Mouse (Mus musculus) kidney, postnatal 36 days (tissue): Measurements from ENCODE around the gene Macrod1.

Experiments
- DNase-seq, 2 experiments: peaks; one replicate each; pipeline ENCODE4 v3.0.0; 2021 to 2022; ENCODE audit warnings: mixed read lengths in 2 of 2

Gene Macrod1

DNA sequence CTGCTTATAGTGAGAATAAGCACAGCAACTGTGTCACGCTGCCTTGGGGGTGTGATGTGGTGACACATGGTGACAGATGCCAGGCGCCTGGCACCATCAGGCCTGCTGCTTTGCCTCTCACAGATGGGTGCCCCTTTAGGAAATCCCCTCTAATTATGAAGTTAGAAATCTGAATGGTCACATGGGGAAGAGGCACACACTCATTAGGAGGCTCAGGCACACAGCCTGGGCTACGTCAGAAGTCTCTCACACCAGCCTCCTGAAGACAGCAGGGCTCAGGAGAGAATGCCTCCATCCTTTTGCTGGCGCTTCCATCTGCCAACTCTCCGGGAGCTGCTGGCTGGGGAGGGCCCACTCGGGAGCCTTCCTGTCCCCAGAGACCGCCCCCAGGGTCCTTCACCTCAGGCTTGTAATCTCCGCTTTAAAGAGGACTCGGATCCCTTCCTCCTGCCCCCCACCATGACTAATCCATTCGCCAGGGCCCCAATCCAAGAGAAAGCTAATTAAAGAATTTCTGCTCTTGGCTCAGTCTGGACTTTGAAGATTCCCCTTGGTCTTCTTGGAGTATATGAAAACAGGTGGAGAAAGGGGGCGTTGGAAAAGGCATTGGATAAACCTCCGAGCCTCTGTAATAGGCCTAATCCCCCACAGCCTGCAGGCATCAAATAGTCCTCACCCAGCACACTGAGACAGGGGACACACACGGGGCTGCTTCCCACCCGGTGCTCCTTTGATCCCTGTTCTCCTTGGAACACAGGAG is 26.6 kb downstream of the Macrod1 start:
- no peak for DNase-seq

GRCm38 (mm10) chr19:7084734-7085133 is 28.1 kb downstream of the Macrod1 start:
- DNase-seq, result no peak

DNA sequence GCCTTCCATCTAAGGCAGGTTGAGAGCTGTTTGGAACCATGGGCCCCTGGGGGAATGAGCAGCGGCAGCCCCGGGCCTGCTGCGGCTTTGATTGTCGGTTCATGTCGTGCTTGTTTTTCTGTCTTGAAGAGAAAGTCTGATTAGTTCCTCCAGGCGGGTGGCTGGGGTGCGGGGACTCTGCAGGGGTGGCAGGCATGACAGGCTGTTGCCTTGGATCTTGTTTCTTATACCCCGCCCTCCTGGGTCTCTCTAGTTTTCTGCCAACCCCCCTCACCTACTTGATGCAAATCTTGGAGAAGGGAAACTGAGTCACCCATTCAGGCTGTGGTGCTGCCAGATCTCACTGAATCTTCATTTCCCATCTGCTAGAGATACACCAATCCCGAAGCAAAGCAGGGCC is 31.9 kb downstream of the Macrod1 start:
- DNase-seq, result no peak

DNA sequence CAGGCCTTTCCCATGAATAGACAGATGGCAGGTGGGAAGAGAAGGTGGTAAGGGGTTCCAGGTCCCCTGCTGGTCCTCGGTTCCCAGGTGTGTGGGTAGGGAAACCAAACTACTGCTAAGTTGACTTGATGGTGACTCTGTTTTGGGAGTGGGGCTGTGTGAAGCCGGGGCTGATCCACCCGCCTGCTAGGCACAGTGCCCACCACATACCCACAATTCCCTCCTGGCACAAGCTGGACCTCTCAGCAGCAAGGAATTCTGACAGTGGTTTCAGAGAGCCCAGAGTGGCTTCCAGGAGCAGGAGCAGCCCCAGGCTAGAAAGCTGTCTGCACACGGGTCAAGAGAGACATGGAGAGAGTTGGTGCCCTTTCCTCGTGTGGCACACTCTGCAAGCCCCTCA is 32.4 kb downstream of the Macrod1 start:
- DNase-seq, result no peak

DNA sequence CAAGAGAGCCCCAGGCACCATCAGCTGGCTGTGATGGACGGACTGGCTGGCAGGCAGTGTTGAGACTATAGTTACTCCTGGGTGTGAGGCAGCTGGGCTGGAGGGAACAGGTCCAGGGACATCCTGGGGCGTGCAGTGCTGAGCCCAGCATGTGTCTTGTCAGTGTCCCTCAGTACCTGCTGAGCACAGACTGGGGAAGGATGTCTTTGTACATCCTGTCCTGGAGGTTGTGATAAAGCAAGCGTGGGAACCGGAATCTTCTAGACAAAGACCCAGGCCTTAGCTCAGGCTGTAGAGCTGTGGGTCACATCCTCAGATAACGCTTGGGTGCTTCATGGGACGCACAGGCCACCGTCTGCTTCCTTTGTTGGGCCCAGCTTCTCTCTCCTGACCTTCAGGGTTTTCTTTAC is 33.2 kb downstream of the Macrod1 start:
- DNase-seq, result no peak

GRCm38 (mm10) chr19:7090369-7091064 is 33.9 kb downstream of the Macrod1 start:
- DNase-seq, result no peak

DNA sequence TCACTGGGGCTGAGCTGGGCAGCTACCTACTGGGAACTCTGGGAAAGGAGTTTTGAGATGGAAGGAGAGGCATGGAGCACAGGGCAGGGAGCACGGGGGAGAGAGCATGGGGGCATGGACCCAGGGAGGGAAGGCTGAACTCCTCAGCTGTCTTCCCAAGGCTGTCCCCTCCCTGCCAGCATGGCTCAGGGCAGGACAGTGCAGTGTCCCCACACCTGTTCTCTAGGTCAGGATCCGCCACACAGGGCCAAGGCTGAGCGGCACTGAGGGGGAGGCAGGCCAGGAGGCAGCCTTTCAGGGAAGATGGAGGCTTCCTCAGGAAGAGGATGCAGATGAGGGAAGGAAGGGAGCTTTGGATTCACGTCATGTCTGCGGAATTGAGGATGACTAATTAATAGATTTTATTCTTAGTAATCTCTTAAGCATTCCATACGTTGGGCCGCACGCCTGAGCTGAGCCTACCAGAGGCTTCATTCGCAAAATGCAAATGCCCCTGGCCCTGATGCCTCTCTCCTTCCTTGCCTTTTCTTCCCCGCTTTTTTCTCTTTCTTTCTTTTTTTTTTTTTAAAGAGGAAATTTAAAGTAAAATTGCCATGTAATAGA is 34.9 kb downstream of the Macrod1 start:
- DNase-seq, result no peak

DNA sequence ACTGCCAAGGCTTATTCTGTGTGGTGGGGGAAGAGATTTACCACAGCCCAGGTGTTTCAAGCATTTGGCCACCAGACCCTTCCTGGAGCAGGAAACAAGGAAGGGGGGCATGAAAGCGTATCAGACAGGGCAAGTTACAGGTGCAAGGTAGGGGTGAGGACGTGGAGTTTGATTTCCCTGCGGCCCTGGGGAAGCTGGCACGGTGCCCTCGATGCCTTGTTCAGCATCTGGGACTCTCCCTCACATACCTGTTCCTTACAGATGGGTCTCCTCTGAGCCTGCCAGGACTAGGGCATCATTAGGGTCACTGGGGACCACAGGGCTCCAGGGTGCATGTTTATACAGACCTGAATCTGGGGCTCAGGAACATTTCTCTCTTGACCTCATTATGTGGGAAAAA is 36.1 kb downstream of the Macrod1 start:
- DNase-seq, result peak; percentile 23 to 50

DNA sequence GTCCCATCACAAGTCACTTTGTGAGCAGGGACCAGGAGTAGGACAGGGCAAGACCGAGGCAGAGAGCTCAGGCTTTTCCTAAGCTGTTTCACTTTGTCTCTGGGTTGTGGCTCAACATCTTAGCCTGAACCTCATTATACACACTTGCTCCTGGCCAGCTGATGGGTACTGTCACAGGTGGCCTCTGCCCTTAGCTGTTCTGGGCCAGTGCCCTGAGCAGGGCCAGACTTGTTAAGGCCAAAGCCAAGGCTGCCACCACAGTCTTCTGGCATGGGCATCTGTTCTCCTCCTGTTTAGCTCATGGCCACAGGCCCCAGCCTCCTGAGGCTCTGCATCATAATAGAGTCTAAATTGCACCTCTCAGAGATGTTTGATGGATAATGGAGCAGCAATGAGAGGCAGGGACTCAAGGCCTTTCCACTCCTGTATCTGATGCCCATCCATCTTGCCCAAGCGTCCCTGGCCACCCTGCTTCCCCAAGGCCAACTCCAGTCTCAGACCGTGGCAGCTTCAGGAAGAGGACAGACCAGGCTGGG is 43.1 kb downstream of the Macrod1 start:
- DNase-seq, result no peak

GRCm38 (mm10) chr19:7102039-7102438 is 45.4 kb downstream of the Macrod1 start:
- no peak for DNase-seq

DNA sequence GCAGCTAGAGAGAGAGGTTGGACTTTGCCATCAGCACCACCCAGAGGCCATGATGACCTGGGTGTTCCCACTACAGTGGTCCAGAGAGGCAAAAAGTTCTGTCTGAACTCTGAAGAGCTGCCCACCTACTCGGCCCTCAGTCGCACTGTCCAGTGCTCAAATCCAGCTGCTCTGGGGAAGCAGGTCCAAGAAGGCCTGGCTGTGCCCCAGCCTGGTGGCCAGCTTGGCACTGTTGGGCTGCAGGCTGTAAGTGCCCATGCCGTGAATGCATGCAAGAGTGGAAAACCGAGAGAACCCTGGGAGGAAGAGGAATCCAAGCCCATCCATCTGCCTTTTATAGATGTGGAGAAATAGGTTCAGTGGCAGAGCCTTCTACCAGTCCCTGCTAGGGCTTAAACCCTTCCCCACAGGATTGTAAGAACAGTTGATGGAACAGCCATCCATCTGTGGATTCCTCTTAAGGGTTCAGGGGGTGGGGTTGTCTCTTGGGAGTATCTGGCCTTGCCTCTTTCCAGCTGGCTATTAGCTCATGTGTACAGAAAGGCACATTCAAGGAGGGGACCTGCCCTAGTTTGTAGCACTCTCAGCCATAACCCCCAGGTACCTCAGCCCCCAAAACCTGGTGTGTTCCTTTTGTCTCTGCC is 46.9 kb downstream of the Macrod1 start:
- DNase-seq, result no peak

- DNase-seq, result no peak
These were observed 47.4 kb downstream of the Macrod1 start for GRCm38 (mm10) chr19:7103993-7104401.

- DNase-seq, result peak in 1 of 2 experiments; percentile 38
These were observed 48.9 kb downstream of the Macrod1 start, which contains the start of gene Flrt1 for GRCm38 (mm10) chr19:7105544-7105943. Flrt1 (minus strand) TSS chr19:7105729.

DNA sequence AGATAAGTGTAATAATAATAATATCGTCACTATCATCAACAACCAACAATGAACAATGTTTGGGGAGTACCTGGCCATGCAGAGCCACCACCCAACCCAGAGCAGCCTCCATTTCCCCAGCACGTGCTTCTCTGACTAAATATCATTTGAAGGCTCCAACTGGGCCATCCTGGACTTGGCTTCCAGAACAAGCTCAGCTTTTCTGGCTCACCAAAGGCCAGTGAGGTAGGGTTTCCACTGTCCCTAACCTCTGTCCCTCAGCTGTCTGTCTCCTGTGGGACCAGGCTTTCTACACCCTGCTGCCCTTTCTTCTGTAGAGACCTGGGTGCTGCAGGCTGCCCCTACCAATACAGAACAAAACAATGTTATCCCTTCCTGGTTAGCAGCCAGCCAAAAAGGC is 50.0 kb downstream of the Macrod1 start:
- DNase-seq, result no peak

DNA sequence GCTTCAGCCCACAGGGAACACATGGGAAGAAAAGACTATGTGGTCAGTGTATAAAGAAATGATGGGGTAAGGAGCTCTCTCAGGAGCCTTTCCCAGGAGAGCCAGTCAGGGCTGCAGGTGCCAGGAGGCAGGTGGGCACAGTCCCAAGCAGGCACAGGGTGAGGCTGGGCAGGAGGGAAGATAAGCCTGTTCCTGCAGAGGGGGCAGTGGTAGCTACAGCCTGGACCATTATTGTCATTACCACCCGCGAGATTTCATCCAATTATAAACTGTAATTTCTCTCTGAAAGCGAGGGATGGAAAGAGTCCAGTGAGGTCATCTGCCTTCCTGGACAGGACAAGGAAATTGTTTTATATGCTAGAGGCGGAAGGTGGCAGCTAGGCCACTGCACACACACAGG is 50.6 kb downstream of the Macrod1 start:
- no peak for DNase-seq

GRCm38 (mm10) chr19:7108114-7108905 is 51.7 kb downstream of the Macrod1 start:
- DNase-seq, result peak; percentile 75 to 78

GRCm38 (mm10) chr19:7110097-7110496 is 53.5 kb downstream of the Macrod1 start:
- DNase-seq, result no peak

- peak; percentile 28 to 33 for DNase-seq
These were observed 54.3 kb downstream of the Macrod1 start for GRCm38 (mm10) chr19:7110875-7111274.

- no peak for DNase-seq
These were observed 54.7 kb downstream of the Macrod1 start for GRCm38 (mm10) chr19:7111309-7111708.

GRCm38 (mm10) chr19:7111710-7112109 is 55.1 kb downstream of the Macrod1 start:
- no peak for DNase-seq

GRCm38 (mm10) chr19:7112628-7113027 is 56.0 kb downstream of the Macrod1 start:
- DNase-seq, result no peak

GRCm38 (mm10) chr19:7113574-7113973 is 57.0 kb downstream of the Macrod1 start:
- DNase-seq, result no peak
